Mouse (Mus musculus): ENCODE measurements around the gene Pcif1. TPM values are rescaled to one million over a fixed set of nuclear protein-coding genes. Genes with fewer than 3 reads are reported as not detected.
A peak's percentile ranks its signal among the peaks of the same experiment; 100 is the strongest.

The Pcif1 gene
- polyA plus RNA-seq, 2 experiments, result 40.5 to 66.4 TPM

DNA sequence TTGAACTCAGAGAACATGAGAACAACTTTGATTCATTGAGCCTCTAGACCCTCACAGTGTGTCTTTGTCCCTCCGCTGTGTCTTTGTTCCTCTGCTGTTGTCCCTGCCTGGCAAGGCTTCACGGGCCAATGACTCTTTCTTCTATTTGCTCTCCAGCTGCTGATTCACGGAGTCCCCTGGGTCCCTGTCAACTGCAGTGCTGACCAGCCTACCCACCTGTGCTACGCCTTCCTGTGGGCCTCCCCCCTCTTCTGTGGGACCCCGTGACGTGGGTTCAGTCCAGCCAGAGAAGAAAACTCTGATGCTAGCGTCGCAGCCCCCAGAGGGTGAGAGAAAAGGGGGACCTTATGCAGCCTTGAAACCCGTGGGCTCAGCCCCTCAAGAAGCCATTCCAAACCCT lies 3.5 kb downstream of the Pcif1 start:
- Histone ChIP-seq H3K4me1 (ENCODE audit: control insufficient read depth, insufficient read depth, low read length) (peaks cover 14% of the 10 kb centered on the region), H3K36me3 (ENCODE audit: control insufficient read depth, insufficient read depth, low read length) (peaks cover 48% of the 10 kb centered on the region), H3K4me2 (replicated peaks; ENCODE audit: low read depth, low read length, severe bottlenecking) (no peak overlapping the region), H3K27me3 (ENCODE audit: control insufficient read depth, insufficient read depth, low read length) (no peaks in the 10 kb centered on the region), H3K27ac (replicated peaks; ENCODE audit: low read depth, low read length) (no peak overlapping the region), H3K4me3 (replicated peaks; ENCODE audit: low read length) (no peak overlapping the region), H3K9ac (ENCODE audit: low read depth, low read length, severe bottlenecking) (no peak overlapping the region), H3K9me3 (ENCODE audit: control insufficient read depth, low read length) (no peaks in the 10 kb centered on the region)
- WGBS, result 79% methylated on average over 9 of the region's 9 CpGs
- ATAC-seq (ENCODE audit: low FRiP score, low read depth) (no peak), DNase-seq (ENCODE audit: low spot score) (no peak)
- no peak for TF ChIP-seq POLR2A (IDR thresholded peaks at IDR 0.05; ENCODE audit: borderline replicate concordance, extremely low read depth, insufficient read depth, insufficient read length)

DNA sequence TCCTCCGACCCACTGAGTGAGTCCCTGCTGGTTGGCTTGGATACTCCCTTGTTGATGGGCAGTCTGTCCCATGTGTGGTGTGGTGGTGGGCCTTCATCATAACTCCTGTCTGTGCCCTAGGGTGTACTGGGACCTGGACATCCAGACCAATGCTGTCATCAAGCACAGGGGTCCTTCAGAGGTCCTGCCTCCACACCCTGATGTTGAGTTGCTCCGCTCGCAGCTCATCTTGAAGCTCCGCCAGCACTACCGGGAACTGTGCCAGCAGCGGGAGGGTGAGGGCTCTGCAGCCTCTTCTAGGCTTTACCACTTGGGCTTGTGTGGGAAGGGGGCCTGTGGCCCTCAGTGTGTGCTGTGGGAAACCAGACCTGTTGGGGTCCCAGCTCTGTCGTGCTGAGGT lies 6.7 kb downstream of the Pcif1 start:
- Histone ChIP-seq H3K9me3 (ENCODE audit: control insufficient read depth, low read length) (no peaks in the 10 kb centered on the region), H3K4me1 (ENCODE audit: control insufficient read depth, insufficient read depth, low read length) (no peaks in the 10 kb centered on the region), H3K4me3 (replicated peaks; ENCODE audit: low read length) (no peak overlapping the region), H3K9ac (ENCODE audit: low read depth, low read length, severe bottlenecking) (no peak overlapping the region), H3K36me3 (ENCODE audit: control insufficient read depth, insufficient read depth, low read length) (peaks cover 80% of the 10 kb centered on the region), H3K4me2 (replicated peaks; ENCODE audit: low read depth, low read length, severe bottlenecking) (no peak overlapping the region), H3K27ac (replicated peaks; ENCODE audit: low read depth, low read length) (no peak overlapping the region), H3K27me3 (ENCODE audit: control insufficient read depth, insufficient read depth, low read length) (no peaks in the 10 kb centered on the region)
- ATAC-seq (ENCODE audit: low FRiP score, low read depth), result no peak
- peak; percentile 52 for DNase-seq (ENCODE audit: low spot score)
- no peak for TF ChIP-seq POLR2A (IDR thresholded peaks at IDR 0.05; ENCODE audit: borderline replicate concordance, extremely low read depth, insufficient read depth, insufficient read length)
- 66% methylated on average over 7 of the region's 7 CpGs for WGBS

DNA sequence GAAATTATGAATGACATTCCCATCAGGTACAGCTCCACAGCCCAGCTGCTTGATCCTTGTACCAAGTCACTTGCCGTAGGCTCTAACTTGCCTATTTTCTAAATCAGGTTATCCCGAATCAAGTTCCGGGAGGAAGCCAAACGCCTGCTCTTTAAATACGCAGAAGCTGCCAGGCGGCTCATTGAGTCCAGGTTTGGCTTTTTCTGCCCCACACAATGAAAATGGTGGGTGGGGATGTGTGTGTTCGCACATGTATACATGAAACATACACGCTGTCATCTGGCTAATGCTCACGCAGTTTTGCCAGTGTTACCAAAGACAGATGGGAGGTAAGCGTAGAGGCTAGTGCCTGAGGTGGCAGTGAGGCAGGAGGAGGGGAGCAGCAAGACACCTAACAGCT lies 7.5 kb downstream of the Pcif1 start:
- 93% methylated on average over 10 of the region's 10 CpGs for WGBS
- peaks cover 88% of the 10 kb centered on the region for H3K36me3 ChIP-seq (ENCODE audit: control insufficient read depth, insufficient read depth, low read length)
- ATAC-seq (ENCODE audit: low FRiP score, low read depth), result no peak
- no peak overlapping the region for H3K27ac ChIP-seq (replicated peaks; ENCODE audit: low read depth, low read length)
- H3K9me3 ChIP-seq (ENCODE audit: control insufficient read depth, low read length), result no peaks in the 10 kb centered on the region
- H3K4me3 ChIP-seq (replicated peaks; ENCODE audit: low read length), result no peak overlapping the region
- TF ChIP-seq POLR2A (IDR thresholded peaks at IDR 0.05; ENCODE audit: borderline replicate concordance, extremely low read depth, insufficient read depth, insufficient read length), result no peak
- H3K27me3 ChIP-seq (ENCODE audit: control insufficient read depth, insufficient read depth, low read length), result no peaks in the 10 kb centered on the region
- H3K9ac ChIP-seq (ENCODE audit: low read depth, low read length, severe bottlenecking), result no peak overlapping the region
- H3K4me2 ChIP-seq (replicated peaks; ENCODE audit: low read depth, low read length, severe bottlenecking), result no peak overlapping the region
- H3K4me1 ChIP-seq (ENCODE audit: control insufficient read depth, insufficient read depth, low read length), result no peaks in the 10 kb centered on the region
- no peak for DNase-seq (ENCODE audit: low spot score)

DNA sequence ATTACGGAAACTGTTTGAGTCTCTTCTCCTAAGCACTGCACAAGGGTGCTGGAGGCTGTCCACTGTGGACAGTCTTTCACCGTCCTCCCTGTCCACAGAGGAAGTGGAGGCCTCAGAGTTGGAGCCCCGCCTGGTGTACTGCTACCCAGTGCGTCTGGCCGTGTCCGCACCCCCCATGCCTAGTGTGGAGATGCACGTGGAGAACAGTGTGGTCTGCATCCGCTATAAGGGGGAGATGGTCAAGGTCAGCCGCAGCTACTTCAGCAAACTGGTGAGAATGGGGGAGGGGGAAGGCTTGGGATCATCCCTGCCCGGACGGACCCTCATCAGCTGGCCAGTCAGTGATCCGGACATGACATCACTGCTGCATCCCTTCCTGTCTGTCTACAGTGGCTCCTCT lies 9.9 kb downstream of the Pcif1 start:
- H3K4me3 ChIP-seq (replicated peaks; ENCODE audit: low read length), result no peak overlapping the region
- no peak for DNase-seq (ENCODE audit: low spot score)
- H3K27me3 ChIP-seq (ENCODE audit: control insufficient read depth, insufficient read depth, low read length), result no peaks in the 10 kb centered on the region
- H3K9ac ChIP-seq (ENCODE audit: low read depth, low read length, severe bottlenecking), result no peak overlapping the region
- no peaks in the 10 kb centered on the region for H3K9me3 ChIP-seq (ENCODE audit: control insufficient read depth, low read length)
- H3K36me3 ChIP-seq (ENCODE audit: control insufficient read depth, insufficient read depth, low read length), result peaks cover 97% of the 10 kb centered on the region
- no peaks in the 10 kb centered on the region for H3K4me1 ChIP-seq (ENCODE audit: control insufficient read depth, insufficient read depth, low read length)
- ATAC-seq (ENCODE audit: low FRiP score, low read depth), result no peak
- H3K27ac ChIP-seq (replicated peaks; ENCODE audit: low read depth, low read length), result no peak overlapping the region
- H3K4me2 ChIP-seq (replicated peaks; ENCODE audit: low read depth, low read length, severe bottlenecking), result no peak overlapping the region
- 90% methylated on average over 12 of the region's 12 CpGs for WGBS
- TF ChIP-seq POLR2A (IDR thresholded peaks at IDR 0.05; ENCODE audit: borderline replicate concordance, extremely low read depth, insufficient read depth, insufficient read length), result no peak

DNA sequence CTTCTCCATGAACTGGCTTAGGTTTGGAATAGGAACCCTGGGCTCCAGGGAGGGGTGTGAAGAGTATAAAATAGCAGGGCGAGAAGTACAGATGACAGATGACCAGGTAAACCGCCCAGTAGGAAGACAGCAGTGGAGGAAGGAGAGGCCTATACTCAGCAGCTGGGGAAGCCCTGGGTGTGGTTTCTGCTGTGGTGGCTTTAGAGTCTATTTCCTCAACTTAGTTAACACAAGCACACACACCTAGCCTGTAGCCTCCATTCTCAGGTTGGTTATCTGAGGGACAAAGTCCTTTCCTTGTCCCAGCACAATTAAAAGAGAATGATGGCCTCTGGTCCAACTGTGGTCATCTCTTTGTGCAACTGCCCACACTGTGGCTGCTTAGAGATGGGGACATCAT lies 10.9 kb downstream of the Pcif1 start:
- Histone ChIP-seq H3K27ac (replicated peaks; ENCODE audit: low read depth, low read length) (no peak overlapping the region), H3K4me1 (ENCODE audit: control insufficient read depth, insufficient read depth, low read length) (no peaks in the 10 kb centered on the region), H3K27me3 (ENCODE audit: control insufficient read depth, insufficient read depth, low read length) (no peaks in the 10 kb centered on the region), H3K4me3 (replicated peaks; ENCODE audit: low read length) (no peak overlapping the region), H3K9ac (ENCODE audit: low read depth, low read length, severe bottlenecking) (no peak overlapping the region), H3K36me3 (ENCODE audit: control insufficient read depth, insufficient read depth, low read length) (peaks cover 100% of the 10 kb centered on the region), H3K9me3 (ENCODE audit: control insufficient read depth, low read length) (no peaks in the 10 kb centered on the region), H3K4me2 (replicated peaks; ENCODE audit: low read depth, low read length, severe bottlenecking) (no peak overlapping the region)
- DNase-seq (ENCODE audit: low spot score), result no peak
- no peak for ATAC-seq (ENCODE audit: low FRiP score, low read depth)
- 84% methylated on average over 2 of the region's 2 CpGs for WGBS
- no peak for TF ChIP-seq POLR2A (IDR thresholded peaks at IDR 0.05; ENCODE audit: borderline replicate concordance, extremely low read depth, insufficient read depth, insufficient read length)
